Mouse (Mus musculus): Measurements from ENCODE around the gene Hck. TPM values are rescaled to one million over a fixed set of nuclear protein-coding genes. Genes with fewer than 3 reads are reported as not detected.

Hck gene
- polyA plus RNA-seq, 1 experiment: 1.2 TPM

DNA sequence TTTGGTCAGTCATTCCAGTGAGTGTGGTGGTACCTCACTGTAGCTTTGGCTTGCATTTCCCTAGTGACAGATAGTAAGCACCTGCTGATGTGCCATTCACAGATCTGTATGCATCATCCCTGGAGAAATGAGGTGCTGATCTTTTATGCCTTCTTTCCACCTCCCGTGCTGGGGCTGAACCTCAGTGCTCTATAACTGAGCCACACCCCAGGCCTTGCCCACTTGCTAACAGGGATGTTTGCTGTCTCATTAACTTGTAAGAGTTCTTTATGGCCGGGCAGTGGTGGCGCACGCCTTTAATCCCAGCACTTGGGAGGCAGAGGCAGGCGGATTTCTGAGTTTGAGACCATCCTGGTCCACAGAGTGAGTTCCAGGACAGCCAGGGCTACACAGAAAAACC is 63.7 kb downstream of the Hck start:
- Histone ChIP-seq H3K27ac (ENCODE audit: insufficient read depth, low read length) (no peak overlapping the region), H3K4me1 (ENCODE audit: control insufficient read depth, insufficient read depth, low read length) (no peaks in the 10 kb centered on the region), H3K27me3 (ENCODE audit: control insufficient read depth, insufficient read depth, low read length) (no peaks in the 10 kb centered on the region), H3K4me3 (replicated peaks; ENCODE audit: insufficient read depth, low read depth, low read length) (no peak overlapping the region)
- DNase-seq: no peak
- 92% methylated on average over 5 of the region's 5 CpGs for WGBS
- no peak for TF ChIP-seq CTCF (IDR thresholded peaks at IDR 0.05; ENCODE audit: borderline replicate concordance, insufficient read depth, low read depth, low read length)
- TF ChIP-seq POLR2A (IDR thresholded peaks at IDR 0.05; ENCODE audit: borderline replicate concordance, insufficient read depth, low read length): no peak

DNA sequence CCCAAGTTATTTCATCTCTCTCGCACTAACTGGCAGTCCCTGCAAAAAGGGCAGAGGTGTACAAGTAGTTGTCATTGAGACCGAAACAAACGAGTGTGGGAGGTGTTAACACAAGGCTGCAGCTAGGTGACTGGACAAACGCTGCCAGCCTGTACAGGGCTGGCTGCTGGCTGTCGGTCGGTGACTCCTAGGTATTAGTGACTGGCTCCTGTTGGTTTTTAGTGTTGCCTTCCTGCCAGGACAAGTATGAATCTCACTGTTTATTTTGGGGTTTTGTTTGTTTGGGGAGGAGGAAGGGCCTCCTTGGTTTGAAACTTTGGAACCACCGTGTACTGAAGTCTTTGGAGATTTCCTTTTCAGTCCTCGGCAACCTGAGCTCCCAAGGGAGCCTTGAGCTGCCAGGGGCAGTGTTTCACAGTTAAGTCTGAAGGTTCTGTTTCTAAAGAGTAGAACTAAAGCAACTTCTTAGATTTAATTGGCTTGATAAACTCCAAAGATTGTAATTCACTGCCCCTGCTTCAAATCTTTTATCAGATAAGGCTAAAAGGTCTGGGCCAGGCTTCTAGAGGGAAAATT is 67.8 kb downstream of the Hck start:
- H3K27me3 ChIP-seq (ENCODE audit: control insufficient read depth, insufficient read depth, low read length): no peaks in the 10 kb centered on the region
- H3K27ac ChIP-seq (ENCODE audit: insufficient read depth, low read length): no peak overlapping the region
- no peak overlapping the region for H3K4me3 ChIP-seq (replicated peaks; ENCODE audit: insufficient read depth, low read depth, low read length)
- TF ChIP-seq CTCF (IDR thresholded peaks at IDR 0.05; ENCODE audit: borderline replicate concordance, insufficient read depth, low read depth, low read length) (no peak), POLR2A (IDR thresholded peaks at IDR 0.05; ENCODE audit: borderline replicate concordance, insufficient read depth, low read length) (no peak)
- no peaks in the 10 kb centered on the region; the same call in 1 of the 2 replicates for H3K4me1 ChIP-seq (ENCODE audit: control insufficient read depth, insufficient read depth, low read length)
- DNase-seq: no peak
- 70% methylated on average over 8 of the region's 8 CpGs for WGBS

DNA sequence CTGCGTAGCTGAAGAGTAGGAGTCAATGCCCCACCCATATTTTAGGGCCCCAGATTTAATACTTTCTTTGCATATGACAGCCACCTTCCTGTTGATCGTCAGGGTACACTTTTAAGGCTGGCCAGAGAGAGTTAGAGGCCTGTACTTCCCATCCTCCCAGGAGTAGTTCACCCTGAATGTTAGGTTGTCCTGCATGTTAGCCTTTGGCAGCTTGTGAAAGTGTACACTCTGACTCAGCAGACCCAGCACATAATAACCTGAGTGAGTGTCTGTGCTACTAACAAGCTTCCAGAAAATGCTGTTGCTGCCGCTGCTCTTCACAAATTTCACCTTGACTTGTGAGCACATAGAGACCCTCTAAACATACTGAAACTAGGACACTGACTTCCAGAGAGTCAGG is 68.9 kb downstream of the Hck start:
- no peak for DNase-seq
- Histone ChIP-seq H3K27me3 (ENCODE audit: control insufficient read depth, insufficient read depth, low read length) (no peaks in the 10 kb centered on the region), H3K4me1 (ENCODE audit: control insufficient read depth, insufficient read depth, low read length) (no peaks in the 10 kb centered on the region; the same call in 1 of the 2 replicates), H3K4me3 (replicated peaks; ENCODE audit: insufficient read depth, low read depth, low read length) (no peak overlapping the region), H3K27ac (ENCODE audit: insufficient read depth, low read length) (no peak overlapping the region)
- TF ChIP-seq CTCF (IDR thresholded peaks at IDR 0.05; ENCODE audit: borderline replicate concordance, insufficient read depth, low read depth, low read length) (no peak), POLR2A (IDR thresholded peaks at IDR 0.05; ENCODE audit: borderline replicate concordance, insufficient read depth, low read length) (no peak)
- 95% methylated on average over 3 of the region's 3 CpGs for WGBS

DNA sequence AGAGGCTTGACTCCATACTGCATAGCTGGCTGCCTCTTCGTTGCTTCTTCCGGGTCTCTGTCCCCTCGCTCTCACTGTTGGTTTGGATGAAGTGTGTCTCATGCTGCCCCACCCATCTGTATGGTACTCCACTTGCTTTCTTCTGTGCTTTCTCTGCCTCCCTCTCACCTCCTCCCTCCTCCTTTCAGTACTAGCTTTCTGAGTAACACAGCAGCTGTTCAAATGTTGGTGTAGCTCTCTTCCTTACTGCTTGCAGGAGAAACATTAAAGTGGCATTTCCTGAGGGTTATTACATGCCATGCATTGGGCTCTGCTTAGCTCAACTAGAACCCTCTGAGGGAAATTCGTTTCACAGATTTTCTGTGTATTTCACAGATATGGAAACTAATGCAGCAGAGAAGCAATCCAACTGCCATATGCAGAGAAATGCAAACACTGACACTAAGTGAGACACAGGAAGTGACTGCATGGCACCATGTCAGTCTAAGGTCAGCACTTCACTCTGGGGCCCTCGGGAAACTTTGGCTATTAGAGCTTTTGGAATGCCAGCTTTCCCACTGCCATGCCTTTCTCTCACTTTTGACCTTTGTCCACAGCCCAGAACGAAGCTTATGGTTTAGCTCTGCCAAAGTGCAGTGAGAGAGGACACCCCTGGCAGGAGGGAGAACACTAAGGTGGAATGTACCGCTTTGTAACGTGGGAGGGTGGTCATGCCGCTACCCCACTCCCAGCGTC is 71.0 kb downstream of the Hck start:
- TF ChIP-seq POLR2A (IDR thresholded peaks at IDR 0.05; ENCODE audit: borderline replicate concordance, insufficient read depth, low read length): no peak
- no peak for TF ChIP-seq CTCF (IDR thresholded peaks at IDR 0.05; ENCODE audit: borderline replicate concordance, insufficient read depth, low read depth, low read length)
- DNase-seq: no peak
- 75% methylated on average over 10 of the region's 10 CpGs for WGBS
- H3K27me3 ChIP-seq (ENCODE audit: control insufficient read depth, insufficient read depth, low read length): no peaks in the 10 kb centered on the region
- H3K4me1 ChIP-seq (ENCODE audit: control insufficient read depth, insufficient read depth, low read length): no peaks in the 10 kb centered on the region; the same call in 1 of the 2 replicates
- H3K27ac ChIP-seq (ENCODE audit: insufficient read depth, low read length): no peak overlapping the region
- no peak overlapping the region for H3K4me3 ChIP-seq (replicated peaks; ENCODE audit: insufficient read depth, low read depth, low read length)

DNA sequence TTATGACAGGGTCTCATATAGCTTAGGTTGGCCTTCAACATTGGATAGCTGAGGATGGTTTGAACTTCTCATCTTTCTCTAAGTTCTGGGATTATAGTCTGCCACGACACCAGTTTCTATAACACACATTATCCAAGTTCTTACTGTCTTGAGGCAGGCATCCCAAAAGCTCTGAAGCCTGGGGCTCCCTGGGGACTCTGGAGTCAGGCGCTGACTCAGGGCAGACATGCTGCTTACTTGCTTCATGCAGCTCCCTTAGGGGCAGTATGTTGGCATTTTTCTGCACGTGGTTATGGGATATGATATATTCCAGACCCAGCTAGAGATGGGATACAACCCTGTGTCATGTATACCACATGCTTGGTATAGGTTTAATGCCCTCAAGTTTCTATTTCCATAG is 71.7 kb downstream of the Hck start:
- 66% methylated on average over 3 of the region's 3 CpGs for WGBS
- Histone ChIP-seq H3K27ac (ENCODE audit: insufficient read depth, low read length) (no peak overlapping the region), H3K4me3 (replicated peaks; ENCODE audit: insufficient read depth, low read depth, low read length) (no peak overlapping the region), H3K27me3 (ENCODE audit: control insufficient read depth, insufficient read depth, low read length) (no peaks in the 10 kb centered on the region), H3K4me1 (ENCODE audit: control insufficient read depth, insufficient read depth, low read length) (no peaks in the 10 kb centered on the region; the same call in 1 of the 2 replicates)
- TF ChIP-seq CTCF (IDR thresholded peaks at IDR 0.05; ENCODE audit: borderline replicate concordance, insufficient read depth, low read depth, low read length) (no peak), POLR2A (IDR thresholded peaks at IDR 0.05; ENCODE audit: borderline replicate concordance, insufficient read depth, low read length) (no peak)
- no peak for DNase-seq

- no peak for DNase-seq
- WGBS: 7% methylated on average over 2 of the region's 2 CpGs
Measured at GRCm38 (mm10) chr2:153186176-153186591, 77.9 kb downstream of the Hck start.

GRCm38 (mm10) chr2:153187848-153188247 is 79.6 kb downstream of the Hck start:
- H3K27ac ChIP-seq (ENCODE audit: insufficient read depth, low read length): no peak overlapping the region
- no peak for TF ChIP-seq CTCF (IDR thresholded peaks at IDR 0.05; ENCODE audit: borderline replicate concordance, insufficient read depth, low read depth, low read length)
- TF ChIP-seq POLR2A (IDR thresholded peaks at IDR 0.05; ENCODE audit: borderline replicate concordance, insufficient read depth, low read length): no peak
- DNase-seq: no peak
- 92% methylated on average over 2 of the region's 2 CpGs for WGBS
- H3K4me3 ChIP-seq (replicated peaks; ENCODE audit: insufficient read depth, low read depth, low read length): no peak overlapping the region
- H3K4me1 ChIP-seq (ENCODE audit: control insufficient read depth, insufficient read depth, low read length): no peaks in the 10 kb centered on the region
- H3K27me3 ChIP-seq (ENCODE audit: control insufficient read depth, insufficient read depth, low read length): no peaks in the 10 kb centered on the region

More at GRCm38 (mm10) chr2:153186176-153186591, 77.9 kb downstream of the Hck start:
- Histone ChIP-seq H3K27ac (ENCODE audit: insufficient read depth, low read length) (no peak overlapping the region), H3K27me3 (ENCODE audit: control insufficient read depth, insufficient read depth, low read length) (no peaks in the 10 kb centered on the region), H3K4me3 (replicated peaks; ENCODE audit: insufficient read depth, low read depth, low read length) (no peak overlapping the region), H3K4me1 (ENCODE audit: control insufficient read depth, insufficient read depth, low read length) (no peaks in the 10 kb centered on the region)
- TF ChIP-seq POLR2A (IDR thresholded peaks at IDR 0.05; ENCODE audit: borderline replicate concordance, insufficient read depth, low read length): no peak
- TF ChIP-seq CTCF (IDR thresholded peaks at IDR 0.05; ENCODE audit: borderline replicate concordance, insufficient read depth, low read depth, low read length): no peak

DNA sequence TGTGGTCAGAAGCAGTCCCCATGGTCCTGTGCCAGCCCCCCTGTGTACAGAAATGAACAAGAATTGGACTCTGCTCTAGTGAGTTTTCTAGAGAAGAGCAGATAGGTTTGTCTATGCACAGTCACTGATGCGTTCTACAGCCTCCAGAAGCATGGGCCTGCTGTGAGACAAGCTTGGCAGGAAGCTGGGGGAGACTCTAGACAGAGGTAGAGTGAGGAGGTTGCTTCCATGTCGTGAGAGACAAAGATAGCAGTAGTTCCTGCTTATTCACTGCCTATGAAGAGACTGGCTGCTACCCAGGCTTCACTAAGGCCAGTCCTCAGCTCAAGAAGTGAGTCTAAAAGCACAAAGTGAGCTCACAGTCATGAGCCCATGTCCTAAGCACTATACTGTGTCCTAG is 83.0 kb downstream of the Hck start:
- WGBS: 73% methylated on average over 2 of the region's 2 CpGs
- no peak for TF ChIP-seq CTCF (IDR thresholded peaks at IDR 0.05; ENCODE audit: borderline replicate concordance, insufficient read depth, low read depth, low read length)
- TF ChIP-seq POLR2A (IDR thresholded peaks at IDR 0.05; ENCODE audit: borderline replicate concordance, insufficient read depth, low read length): no peak
- Histone ChIP-seq H3K27me3 (ENCODE audit: control insufficient read depth, insufficient read depth, low read length) (no peaks in the 10 kb centered on the region), H3K4me1 (ENCODE audit: control insufficient read depth, insufficient read depth, low read length) (no peaks in the 10 kb centered on the region), H3K27ac (ENCODE audit: insufficient read depth, low read length) (no peak overlapping the region), H3K4me3 (replicated peaks; ENCODE audit: insufficient read depth, low read depth, low read length) (no peak overlapping the region)
- no peak for DNase-seq
